Mouse (Mus musculus): ENCODE results near the gene Ppp1r1b. TPM values are rescaled to one million over a fixed set of nuclear protein-coding genes. Genes with fewer than 3 reads are reported as not detected.

Ppp1r1b gene
- total RNA-seq, 1 experiment from 2014 or later: 0.63 TPM

- no peak for DNase-seq
Observed at GRCm38 (mm10) chr11:98397946-98398345, 49.7 kb downstream of the Ppp1r1b start.

GRCm38 (mm10) chr11:98400161-98400726 is 52.0 kb downstream of the Ppp1r1b start, which contains the start of gene Pgap3:
Pgap3 (minus strand) TSS chr11:98400490.
- DNase-seq: peak; percentile 93

DNA sequence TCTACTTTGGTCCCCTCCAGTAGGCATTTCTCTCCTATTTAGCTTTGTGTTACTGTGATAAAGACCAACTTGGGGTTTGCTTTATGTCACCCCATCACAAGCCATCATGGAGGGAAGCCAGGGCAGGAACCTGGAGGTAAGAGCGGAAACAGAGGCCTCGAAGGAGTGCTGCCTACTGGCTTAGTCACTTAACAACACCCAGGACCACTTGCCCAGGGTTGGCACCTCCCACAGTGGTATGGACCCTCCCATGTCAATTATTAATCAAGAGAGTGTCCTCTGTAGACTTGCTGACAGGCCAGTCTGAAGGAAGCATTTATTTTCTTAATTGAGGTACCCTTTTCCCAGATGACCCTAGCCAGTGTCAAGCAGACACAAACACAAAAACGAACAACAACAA is 52.6 kb downstream of the Ppp1r1b start:
- DNase-seq: no peak

DNA sequence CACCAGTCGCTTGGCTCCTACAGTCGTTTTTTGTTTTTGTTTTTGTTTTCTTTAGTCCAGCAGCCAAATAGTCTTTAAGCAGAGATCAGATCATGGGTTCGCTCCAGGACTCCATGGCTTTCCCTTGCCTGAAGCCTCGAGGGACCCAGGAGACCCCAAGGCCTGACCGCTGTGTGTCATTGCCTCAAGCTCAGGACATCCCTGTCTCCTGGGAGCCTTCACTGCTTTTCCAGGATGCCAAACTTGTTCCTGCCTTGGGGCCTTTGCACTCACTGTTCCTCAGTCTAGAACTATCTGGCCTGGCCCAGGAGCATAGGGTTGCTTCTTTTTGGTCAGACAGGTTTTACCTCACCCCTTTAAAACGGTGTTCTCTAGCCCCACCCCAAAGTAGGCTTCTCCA is 58.4 kb downstream of the Ppp1r1b start:
- no peak for DNase-seq

Other genes starting within 250 kb of the Ppp1r1b start
- gene Fbxl20, start 198.0 kb upstream of the Ppp1r1b start, total RNA-seq (2021): 26.2 and 28.2 TPM in 2 replicates
- 52.3 and 58.3 TPM in 2 replicates for gene Med1, start 155.1 kb upstream of the Ppp1r1b start, total RNA-seq (2021)
- 46.2 and 46.6 TPM in 2 replicates for gene Cdk12, start 145.3 kb upstream of the Ppp1r1b start, total RNA-seq (2021)
- 0.15 TPM in 1 of 2 replicates, not detected in the other for gene Neurod2, start 18.8 kb upstream of the Ppp1r1b start, total RNA-seq (2021)
- 21.5 and 22.7 TPM in 2 replicates for gene Stard3, start 10.0 kb downstream of the Ppp1r1b start, total RNA-seq (2021)
- 0.48 and 0.53 TPM in 2 replicates for gene Tcap, start 35.4 kb downstream of the Ppp1r1b start, total RNA-seq (2021)
- 687 and 769 TPM in 2 replicates for gene Pnmt, start 38.0 kb downstream of the Ppp1r1b start, total RNA-seq (2021)
- 5.3 and 5.9 TPM in 2 replicates for gene Pgap3, start 52.1 kb downstream of the Ppp1r1b start, total RNA-seq (2021)
- gene Erbb2, start 64.1 kb downstream of the Ppp1r1b start, total RNA-seq (2021): 5.9 and 6.8 TPM in 2 replicates
- gene Mien1, start 90.6 kb downstream of the Ppp1r1b start, total RNA-seq (2021): 70.4 and 74.3 TPM in 2 replicates
- 0.53 and 10.7 TPM in 2 replicates for gene Grb7, start 98.0 kb downstream of the Ppp1r1b start, total RNA-seq (2021)
- gene Ikzf3, start 197.6 kb downstream of the Ppp1r1b start, total RNA-seq (2021): 3.3 and 14.3 TPM in 2 replicates
- not detected in 2 replicates for gene Zpbp2, start 202.7 kb downstream of the Ppp1r1b start, total RNA-seq (2021)
- 141 and 150 TPM in 2 replicates for gene Ormdl3, start 239.0 kb downstream of the Ppp1r1b start, total RNA-seq (2021)
- gene Lrrc3c, start 249.9 kb downstream of the Ppp1r1b start, total RNA-seq (2021): not detected in 2 replicates